Mouse (Mus musculus) gastrocnemius, postnatal 10 days (tissue): ENCODE data around the gene Slc25a21. TPM values are rescaled to one million over a fixed set of nuclear protein-coding genes. Genes with fewer than 3 reads are reported as not detected.

ENCODE experiments used
- DNase-seq: peaks from one replicate; pipeline ENCODE4 v3.0.0; 2021; ENCODE audit warnings: mixed read lengths
- total RNA-seq, 2 experiments: library from RNA; stranded (reverse); gene quantifications; 2 replicates each; pipeline ENCODE4 v1.2.3; 2021

The Slc25a21 gene
- total RNA-seq, 2 experiments from 2014 or later: 0.35 to 0.54 TPM

GRCm38 (mm10) chr12:57184401-57185147 lies 12.7 kb downstream of the Slc25a21 start:
- no peak for DNase-seq

GRCm38 (mm10) chr12:57179465-57180188 lies 17.6 kb downstream of the Slc25a21 start:
- DNase-seq: no peak

- DNase-seq: no peak
Observed at GRCm38 (mm10) chr12:57178818-57179217, 18.5 kb downstream of the Slc25a21 start.

GRCm38 (mm10) chr12:57163294-57163693 lies 34.0 kb downstream of the Slc25a21 start:
- no peak for DNase-seq

- DNase-seq: no peak
Observed at GRCm38 (mm10) chr12:57162840-57163239, 34.4 kb downstream of the Slc25a21 start.

- DNase-seq: no peak
Observed at GRCm38 (mm10) chr12:57159904-57160303, 37.4 kb downstream of the Slc25a21 start.

- no peak for DNase-seq
Observed at GRCm38 (mm10) chr12:57158266-57158665, 39.0 kb downstream of the Slc25a21 start.

- DNase-seq: no peak
Observed at GRCm38 (mm10) chr12:57138937-57139336, 58.3 kb downstream of the Slc25a21 start.

- DNase-seq: no peak
Observed at GRCm38 (mm10) chr12:57137809-57138208, 59.5 kb downstream of the Slc25a21 start.

GRCm38 (mm10) chr12:57118602-57119001 lies 78.7 kb downstream of the Slc25a21 start:
- no peak for DNase-seq

GRCm38 (mm10) chr12:57115516-57115915 lies 81.8 kb downstream of the Slc25a21 start:
- no peak for DNase-seq

GRCm38 (mm10) chr12:57109363-57109762 lies 87.9 kb downstream of the Slc25a21 start:
- DNase-seq: no peak

GRCm38 (mm10) chr12:57102322-57102721 lies 95.0 kb downstream of the Slc25a21 start:
- DNase-seq: no peak

GRCm38 (mm10) chr12:57100549-57100948 lies 96.7 kb downstream of the Slc25a21 start:
- DNase-seq: no peak

- DNase-seq: no peak
Observed at GRCm38 (mm10) chr12:57099066-57099465, 98.2 kb downstream of the Slc25a21 start.

- no peak for DNase-seq
Observed at GRCm38 (mm10) chr12:57098371-57098770, 98.9 kb downstream of the Slc25a21 start.

GRCm38 (mm10) chr12:57093107-57093506 lies 104.2 kb downstream of the Slc25a21 start:
- no peak for DNase-seq

GRCm38 (mm10) chr12:57084519-57084918 lies 112.8 kb downstream of the Slc25a21 start:
- no peak for DNase-seq

- DNase-seq: no peak
Observed at GRCm38 (mm10) chr12:57083533-57083932, 113.7 kb downstream of the Slc25a21 start.

GRCm38 (mm10) chr12:57076606-57077005 lies 120.7 kb downstream of the Slc25a21 start:
- no peak for DNase-seq

GRCm38 (mm10) chr12:57072616-57073015 lies 124.7 kb downstream of the Slc25a21 start:
- no peak for DNase-seq

- DNase-seq: no peak
Observed at GRCm38 (mm10) chr12:57068607-57069006, 128.7 kb downstream of the Slc25a21 start.

GRCm38 (mm10) chr12:57019737-57020136 lies 177.5 kb downstream of the Slc25a21 start:
- DNase-seq: no peak

GRCm38 (mm10) chr12:57016845-57017244 lies 180.4 kb downstream of the Slc25a21 start:
- DNase-seq: no peak
